Mouse (Mus musculus): ENCODE measurements at regions not wholly inside any gene's neighbourhood (a gene's known extent, or its start where the extent isn't known, plus 50 kb on each side); places are given as distances from the start of the nearest gene placed in this dataset.

GRCm38 (mm10) chr6:99938949-99939348 is 212.8 kb upstream of the Prok2 start:
- DNase-seq (ENCODE audit: low spot score), result no peak

DNA sequence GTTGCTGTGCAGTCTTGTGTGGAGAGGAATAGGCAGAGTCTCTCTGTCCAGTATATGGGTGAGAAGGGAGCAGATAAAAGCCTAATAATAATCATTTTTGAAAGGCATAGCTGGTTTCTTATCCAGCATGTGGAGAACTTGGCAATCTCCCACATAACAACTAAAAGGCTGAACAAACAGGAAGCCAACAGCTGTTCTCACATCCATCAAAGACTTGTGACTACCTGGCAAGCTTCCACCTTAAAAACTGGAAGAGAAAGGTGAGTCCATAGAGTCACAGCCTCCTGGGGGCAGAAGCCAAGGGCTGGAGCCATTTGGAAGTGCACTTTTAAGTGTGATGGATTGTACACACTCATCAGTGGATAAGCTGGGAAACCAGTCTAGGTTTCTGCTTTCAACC is 210.5 kb upstream of the Prok2 start:
- no peak for DNase-seq (ENCODE audit: low spot score)

GRCm38 (mm10) chr6:99935373-99935772 is 209.2 kb upstream of the Prok2 start:
- no peak for DNase-seq (ENCODE audit: low spot score)

DNA sequence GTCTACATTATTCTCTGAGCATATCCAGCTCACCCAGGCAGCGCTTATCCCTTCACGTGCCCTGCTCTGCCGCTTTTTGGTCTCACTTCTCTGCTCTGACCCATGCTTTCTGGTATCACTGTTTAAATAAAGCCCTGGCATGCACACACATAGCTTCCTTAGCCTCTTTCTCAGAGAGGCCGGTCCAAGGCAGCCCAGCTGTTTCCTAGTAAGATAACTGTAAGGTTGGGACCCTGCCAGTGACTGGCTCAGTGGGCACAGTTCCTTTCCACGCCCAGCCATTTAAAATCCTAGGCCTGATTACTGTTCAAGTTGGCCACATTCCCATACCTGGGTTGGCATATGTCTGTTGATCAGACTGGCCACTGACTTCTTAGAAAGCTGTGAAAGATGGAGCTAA is 208.2 kb upstream of the Prok2 start:
- no peak for DNase-seq (ENCODE audit: low spot score)

- no peak for DNase-seq (ENCODE audit: low spot score)
These were observed 207.2 kb upstream of the Prok2 start for GRCm38 (mm10) chr6:99933404-99933803.

DNA sequence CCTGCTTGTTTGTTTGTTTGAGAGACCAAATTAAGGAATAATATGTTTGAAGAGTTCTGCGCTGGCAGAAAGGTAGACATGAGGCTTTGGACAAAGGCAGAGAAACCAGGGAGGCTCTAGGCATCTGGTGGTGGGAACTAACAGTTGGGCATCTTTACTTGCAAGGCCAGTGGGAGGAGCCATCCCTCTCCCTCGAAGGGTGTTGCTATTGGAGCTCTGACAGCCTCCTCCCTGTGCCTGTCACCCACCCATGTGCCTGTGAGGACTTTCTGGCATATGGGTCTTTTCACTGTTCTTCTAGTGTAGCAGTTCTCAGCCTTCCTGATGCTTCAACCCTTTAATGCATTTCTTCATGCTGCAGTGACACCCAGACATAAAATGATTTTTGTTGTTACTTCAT is 206.7 kb upstream of the Prok2 start:
- no peak for DNase-seq (ENCODE audit: low spot score)

GRCm38 (mm10) chr6:99932405-99932804 is 206.2 kb upstream of the Prok2 start:
- no peak for DNase-seq (ENCODE audit: low spot score)

- no peak for DNase-seq (ENCODE audit: low spot score)
These were observed 205.4 kb upstream of the Prok2 start for GRCm38 (mm10) chr6:99931588-99931987.

DNA sequence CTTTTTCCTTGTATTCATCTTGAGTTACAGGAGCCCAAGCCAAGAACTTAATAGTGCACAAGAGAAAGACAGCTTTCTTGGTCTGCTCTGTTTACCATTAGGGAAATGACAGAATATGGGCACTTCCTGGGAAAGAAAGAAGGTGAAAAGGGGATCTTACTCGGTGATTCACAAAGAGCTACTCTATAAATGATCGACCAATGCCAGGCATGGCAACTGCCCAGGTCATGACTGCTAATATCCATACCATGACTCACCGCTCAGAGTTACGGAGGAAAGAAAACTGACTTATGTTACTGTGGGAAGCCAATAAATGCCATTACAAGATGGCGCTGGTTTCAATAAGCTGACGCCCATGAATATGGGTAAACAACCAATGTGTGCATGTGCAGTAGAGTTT is 204.1 kb upstream of the Prok2 start:
- DNase-seq (ENCODE audit: low spot score), result no peak

DNA sequence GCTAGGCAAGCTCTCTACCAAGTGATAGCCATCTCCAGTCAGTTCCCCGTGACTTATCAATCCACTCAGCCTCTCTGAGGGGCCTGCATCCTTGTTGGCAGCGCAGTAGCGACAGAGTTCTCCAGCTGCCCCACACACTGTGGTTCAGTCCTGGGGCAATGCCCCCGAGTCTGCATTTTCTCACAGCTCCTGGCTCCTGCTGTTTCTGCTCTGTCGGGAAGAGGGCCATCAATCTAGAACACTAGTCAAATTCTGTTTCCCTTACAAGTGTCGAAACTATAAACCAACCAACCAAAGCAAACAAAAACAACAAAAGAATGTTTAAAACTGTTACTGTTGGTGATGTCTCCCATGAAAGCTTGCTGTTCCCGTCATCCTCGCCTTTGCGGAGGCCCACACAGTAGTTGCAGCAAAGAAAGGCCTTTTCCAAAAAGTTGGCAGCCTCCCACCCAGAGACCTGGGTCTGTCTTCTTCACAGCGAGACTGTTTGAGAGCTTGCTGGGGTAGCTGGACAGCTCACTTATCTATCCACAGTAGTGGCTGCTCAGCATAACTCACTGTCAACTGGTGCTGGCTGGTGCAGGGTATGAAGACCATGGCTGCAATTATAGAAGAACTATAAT is 201.9 kb upstream of the Prok2 start:
- no peak for DNase-seq (ENCODE audit: low spot score)

- DNase-seq (ENCODE audit: low spot score), result no peak
These were observed 198.0 kb upstream of the Prok2 start for GRCm38 (mm10) chr6:99924181-99924580.

GRCm38 (mm10) chr6:99921966-99922365 is 195.8 kb upstream of the Prok2 start:
- no peak for DNase-seq (ENCODE audit: low spot score)

DNA sequence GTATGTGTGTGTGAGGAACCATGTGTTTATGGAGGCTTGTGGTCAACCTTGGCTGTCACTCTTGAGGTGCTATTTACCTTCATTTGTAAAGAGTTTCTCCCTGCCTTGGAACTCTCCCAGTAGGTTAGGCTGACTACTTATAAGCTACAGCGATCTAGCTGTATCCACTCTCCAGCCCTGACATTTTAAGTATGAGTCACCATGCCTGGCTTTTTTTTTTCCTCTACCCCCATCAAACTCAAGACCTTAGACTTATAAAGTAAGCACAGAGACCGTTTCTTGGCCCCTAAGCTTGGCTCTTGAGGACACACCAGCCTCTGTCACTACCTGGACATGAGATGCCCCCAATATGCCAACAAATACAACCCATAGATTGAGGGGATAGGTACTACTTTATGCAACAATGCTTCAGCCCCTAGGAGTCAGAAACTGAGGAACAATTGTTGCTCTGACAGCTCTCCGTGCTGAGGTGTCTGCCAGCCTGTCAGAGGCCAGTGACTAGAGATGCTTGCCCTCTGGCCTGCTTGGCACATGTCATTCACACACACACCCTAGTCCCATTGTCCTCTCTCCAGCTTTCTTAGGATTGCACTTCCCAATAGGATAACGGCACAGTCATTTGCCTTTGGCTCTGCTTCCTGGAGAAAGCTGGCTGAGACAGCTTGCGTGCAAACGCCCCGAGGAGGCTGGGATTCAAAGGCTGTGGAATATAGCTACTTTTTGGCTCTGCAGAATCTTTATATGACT is 193.8 kb upstream of the Prok2 start:
- DNase-seq (ENCODE audit: low spot score), result no peak

GRCm38 (mm10) chr6:99918351-99918750 is 192.2 kb upstream of the Prok2 start:
- DNase-seq (ENCODE audit: low spot score), result no peak

DNA sequence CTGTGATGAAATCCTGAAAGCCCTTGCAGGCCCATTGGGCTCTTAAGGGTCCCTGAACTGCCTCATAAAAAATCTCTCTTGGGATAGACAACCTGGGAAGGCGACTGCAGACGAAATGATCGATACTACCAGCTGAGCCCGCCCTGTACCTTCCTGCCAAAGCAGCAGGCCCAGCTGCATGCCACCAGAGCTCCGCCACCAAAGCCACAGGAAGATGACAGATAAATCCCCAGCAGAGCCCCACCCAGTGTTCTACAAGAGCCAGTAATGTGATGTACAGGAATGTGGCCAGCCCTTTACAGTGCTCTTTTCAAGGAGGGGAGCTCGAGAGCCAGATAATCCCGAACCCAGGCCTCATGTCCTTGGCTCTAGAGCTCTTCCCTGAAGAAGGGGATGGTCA is 183.7 kb upstream of the Prok2 start:
- no peak for DNase-seq (ENCODE audit: low spot score)

GRCm38 (mm10) chr6:99909459-99909858 is 183.3 kb upstream of the Prok2 start:
- peak; percentile 58 for DNase-seq (ENCODE audit: low spot score)

- DNase-seq (ENCODE audit: low spot score), result no peak
These were observed 181.9 kb upstream of the Prok2 start for GRCm38 (mm10) chr6:99908066-99908465.

DNA sequence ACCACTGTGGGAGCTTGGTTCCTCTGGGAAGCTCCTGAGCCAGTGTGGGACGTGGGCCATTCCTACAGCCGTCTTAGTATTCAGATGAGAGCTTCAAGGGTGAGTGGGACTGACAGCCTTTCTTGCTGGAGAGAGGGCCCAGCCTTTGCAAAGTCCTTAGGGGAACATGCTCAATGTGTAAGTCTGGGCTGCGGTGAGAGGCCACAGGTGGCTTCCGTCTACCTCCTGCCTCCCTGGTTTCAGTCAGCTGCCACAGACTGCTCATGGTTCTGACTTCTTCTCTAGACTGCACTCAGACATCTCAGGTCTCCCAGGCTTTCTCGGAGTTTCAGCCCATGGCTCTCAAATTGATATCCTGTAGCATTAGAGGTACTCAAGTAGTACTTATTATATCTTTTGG is 179.0 kb upstream of the Prok2 start:
- no peak for DNase-seq (ENCODE audit: low spot score)

- no peak for DNase-seq (ENCODE audit: low spot score)
These were observed 178.4 kb upstream of the Prok2 start for GRCm38 (mm10) chr6:99904607-99905006.

DNA sequence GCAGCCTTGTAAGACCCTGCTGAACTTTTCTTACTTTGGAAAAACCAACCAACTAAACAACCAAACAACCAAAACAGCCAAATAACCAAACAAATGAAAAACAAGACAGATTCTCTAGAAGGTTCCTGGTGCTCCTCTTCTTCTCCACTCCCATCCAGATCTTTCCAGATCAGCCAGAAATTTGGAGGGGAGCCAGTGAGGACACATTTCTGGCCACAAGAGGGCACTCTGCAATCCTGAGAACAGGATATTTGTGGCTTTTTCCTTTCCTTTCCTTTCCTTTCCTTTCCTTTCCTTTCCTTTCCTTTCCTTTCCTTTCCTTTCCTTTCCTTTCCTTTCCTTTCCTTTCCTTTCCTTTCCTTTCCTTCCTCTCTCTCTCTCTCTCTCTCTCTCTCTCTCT is 177.9 kb upstream of the Prok2 start:
- peak; percentile 84 for DNase-seq (ENCODE audit: low spot score)

GRCm38 (mm10) chr6:99901564-99901963 is 175.4 kb upstream of the Prok2 start:
- no peak for DNase-seq (ENCODE audit: low spot score)

GRCm38 (mm10) chr6:99901146-99901545 is 175.0 kb upstream of the Prok2 start:
- DNase-seq (ENCODE audit: low spot score), result no peak

GRCm38 (mm10) chr6:99899704-99900103 is 173.5 kb upstream of the Prok2 start:
- DNase-seq (ENCODE audit: low spot score), result no peak

- no peak for DNase-seq (ENCODE audit: low spot score)
These were observed 171.9 kb upstream of the Prok2 start for GRCm38 (mm10) chr6:99898077-99898476.

Measured in testis, postnatal 10 days (tissue).